Mouse (Mus musculus): ENCODE data around the gene Ipcef1.
A peak's percentile ranks its signal among the peaks of the same experiment; 100 is the strongest.

The Ipcef1 gene

DNA sequence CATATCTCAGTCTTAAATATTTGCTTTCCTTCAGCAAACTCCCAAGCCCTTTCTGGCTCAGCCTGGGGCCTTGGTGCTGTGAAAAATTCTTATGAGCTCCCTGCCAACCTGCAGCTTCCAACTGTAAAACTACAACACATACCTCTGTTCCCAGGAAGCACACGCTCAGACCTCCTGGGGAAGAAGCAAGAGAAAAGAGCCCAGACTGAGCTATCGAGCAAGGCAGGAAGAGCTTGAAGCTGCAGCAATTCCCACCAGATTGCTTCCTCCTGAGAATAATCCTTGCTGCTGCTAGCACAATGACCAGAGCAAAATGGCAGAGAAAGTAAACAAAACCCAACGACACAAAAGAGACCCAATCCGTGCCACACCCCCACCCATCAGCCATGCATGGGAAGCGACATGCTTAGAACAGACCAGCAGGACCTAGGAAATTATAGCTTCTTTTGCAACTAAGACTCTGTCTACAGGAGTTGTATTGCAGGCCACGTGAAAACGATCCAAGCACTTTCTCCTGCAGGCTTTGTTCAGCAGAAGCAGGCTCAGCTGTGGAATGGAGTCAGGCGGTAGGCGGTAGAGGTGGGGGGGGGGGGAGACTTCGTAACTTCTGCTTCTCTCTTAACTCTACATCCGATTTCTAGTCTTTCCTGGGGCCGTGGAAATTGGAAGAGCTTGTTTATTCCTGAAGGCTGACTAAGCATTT lies at the start of gene Ipcef1:
Gene Ipcef1, minus strand, starts transcription at position 164 of the 703 bp plus-strand sequence.
- DNase-seq (ENCODE audit: low spot score in 2 of 2) = no peak

DNA sequence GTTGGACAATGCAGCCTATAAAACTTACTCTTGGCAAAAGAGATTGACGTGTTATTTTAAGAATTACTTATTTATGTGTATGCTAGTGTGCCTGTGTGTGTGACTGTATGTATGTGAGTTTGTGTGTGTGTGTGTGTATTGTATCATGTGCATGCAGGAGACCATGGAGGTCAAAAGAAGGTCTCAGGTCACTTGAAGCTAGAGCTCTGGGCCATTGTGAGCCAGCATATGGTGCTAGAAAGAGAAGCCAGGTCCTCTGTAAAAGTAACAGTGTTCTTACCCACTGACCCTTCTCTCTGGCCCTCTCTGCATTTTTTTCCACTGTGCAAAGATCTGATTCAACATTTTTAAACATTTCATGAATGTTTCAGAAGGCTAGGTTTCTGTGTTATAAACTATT lies 25.7 kb upstream of the Ipcef1 start:
- no peak for DNase-seq (ENCODE audit: low spot score in 2 of 2)

DNA sequence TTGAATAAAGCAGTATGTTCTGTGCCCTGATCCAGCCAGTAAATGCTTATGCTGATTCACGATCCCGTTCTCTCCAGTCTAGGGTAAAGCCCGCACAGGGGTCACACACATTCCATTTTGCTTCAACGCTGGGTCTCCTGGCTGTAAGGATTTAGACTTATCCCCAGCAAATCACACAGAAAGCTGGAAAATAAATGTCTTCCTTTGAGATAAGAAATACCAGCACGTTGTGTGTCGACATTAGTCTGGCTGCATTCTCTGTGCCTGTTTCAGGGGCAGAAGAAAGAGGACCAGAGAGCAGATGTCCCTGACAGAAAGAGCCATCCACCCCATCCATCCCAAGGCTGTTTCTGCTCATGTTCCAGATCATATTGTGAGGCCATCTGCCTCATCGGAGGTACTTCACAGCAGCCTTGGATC lies 25.1 kb upstream of the Ipcef1 start:
- DNase-seq (ENCODE audit: low spot score in 2 of 2) = no peak

DNA sequence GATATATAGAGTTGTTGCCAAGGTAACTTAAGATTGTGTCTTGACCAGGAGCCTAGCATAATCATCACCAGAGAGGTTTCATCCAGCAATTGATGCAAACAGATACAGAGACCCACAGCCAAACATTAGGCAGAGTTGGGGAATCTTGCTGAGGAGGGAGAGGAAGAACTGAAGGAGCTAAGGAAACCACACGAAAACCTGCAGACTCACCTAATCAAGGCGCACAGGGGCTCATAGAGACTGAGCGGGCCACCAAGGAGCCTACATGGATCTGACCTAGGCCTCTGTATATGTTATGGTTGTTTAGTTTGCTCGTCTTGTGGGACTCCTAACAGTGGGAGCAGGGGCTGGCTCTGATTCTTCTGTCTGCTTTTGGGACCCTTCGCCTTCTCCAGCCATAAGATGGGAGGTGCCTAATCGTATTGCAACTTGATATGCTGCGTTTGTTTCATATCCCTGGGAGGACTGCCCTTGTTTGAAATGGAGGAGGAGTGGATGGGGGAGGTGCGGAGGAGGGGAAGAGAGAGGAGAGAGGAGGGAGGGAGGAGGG lies 24.5 kb upstream of the Ipcef1 start:
- no peak for DNase-seq (ENCODE audit: low spot score in 2 of 2)

DNA sequence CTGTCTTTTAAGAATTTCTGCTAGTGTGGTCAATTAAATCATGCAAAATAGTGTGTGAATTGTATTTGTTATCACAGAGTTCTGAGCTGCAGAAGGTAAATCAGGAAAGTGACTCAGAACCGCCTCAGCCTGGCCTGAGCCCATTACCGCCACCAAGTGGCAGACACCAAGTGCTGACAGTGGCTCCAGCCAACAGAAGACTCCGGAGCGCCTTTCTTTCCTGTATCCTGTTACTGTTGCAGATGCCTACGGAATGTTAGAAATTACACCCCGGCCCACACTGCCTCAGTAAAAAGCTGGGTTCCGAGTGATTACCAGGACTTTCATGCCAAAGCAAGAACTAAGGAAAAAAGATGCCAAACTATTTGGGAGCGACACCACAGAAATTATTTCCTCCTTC lies 23.9 kb upstream of the Ipcef1 start:
- peak; percentile 72 to 76 for DNase-seq (ENCODE audit: low spot score in 2 of 2)

DNA sequence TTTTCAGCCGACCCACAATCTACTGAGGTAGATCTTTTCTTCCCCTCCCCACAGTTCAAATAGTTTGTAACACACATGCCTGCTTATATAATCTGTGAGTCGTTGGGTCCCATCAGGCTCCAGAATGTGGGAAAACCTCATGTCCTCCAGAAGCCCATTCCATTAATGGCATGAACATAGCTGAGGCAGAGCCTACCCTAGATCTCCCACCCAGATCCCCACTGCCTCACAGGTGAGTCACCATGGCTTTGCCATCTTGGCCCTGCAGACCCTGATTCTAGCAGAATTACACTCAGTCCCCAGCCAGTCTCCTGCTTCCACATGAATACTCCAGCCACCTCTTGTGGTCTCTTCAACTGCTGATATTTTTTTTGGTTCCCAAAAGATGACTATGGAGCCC lies 23.4 kb upstream of the Ipcef1 start:
- no peak for DNase-seq (ENCODE audit: low spot score in 2 of 2)

DNA sequence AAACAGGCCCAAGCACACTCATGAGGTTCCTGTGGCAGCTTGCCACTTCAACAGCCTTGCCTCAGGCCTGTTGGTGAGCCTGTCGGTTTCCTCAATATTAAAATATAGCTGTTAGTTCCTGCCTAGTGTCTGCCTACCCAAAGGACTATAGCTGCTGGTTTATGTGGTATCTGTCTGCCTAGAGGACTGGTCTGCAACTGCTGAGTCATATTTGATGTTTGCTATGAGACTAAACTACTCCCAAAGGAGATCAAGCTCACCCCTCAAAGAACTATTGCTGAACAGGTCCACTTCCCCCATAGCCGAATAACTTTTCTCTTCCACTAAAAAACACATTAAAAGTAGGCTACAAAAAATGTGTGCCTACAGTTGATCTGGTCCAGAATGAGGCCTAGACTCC lies 22.0 kb upstream of the Ipcef1 start:
- no peak for DNase-seq (ENCODE audit: low spot score in 2 of 2)

DNA sequence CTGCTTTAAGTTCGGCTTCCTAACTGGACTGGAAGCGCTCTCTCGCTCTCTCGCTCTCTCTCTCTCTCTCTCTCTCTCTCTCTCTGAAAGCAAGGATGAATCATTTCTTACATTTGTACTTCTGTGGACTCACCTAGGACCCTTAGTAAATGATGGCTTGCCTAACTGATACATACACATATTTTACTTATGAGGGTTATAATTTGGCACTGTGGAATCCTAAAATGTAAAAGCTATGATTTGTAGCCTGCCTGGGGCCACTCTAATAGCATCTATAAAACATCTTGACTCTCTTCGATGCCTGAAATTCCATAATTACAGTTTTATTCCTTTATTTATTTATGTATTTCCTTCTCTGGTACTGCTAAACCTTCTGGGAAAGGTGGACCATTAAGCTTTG lies 18.6 kb upstream of the Ipcef1 start:
- no peak for DNase-seq (ENCODE audit: low spot score in 2 of 2)

DNA sequence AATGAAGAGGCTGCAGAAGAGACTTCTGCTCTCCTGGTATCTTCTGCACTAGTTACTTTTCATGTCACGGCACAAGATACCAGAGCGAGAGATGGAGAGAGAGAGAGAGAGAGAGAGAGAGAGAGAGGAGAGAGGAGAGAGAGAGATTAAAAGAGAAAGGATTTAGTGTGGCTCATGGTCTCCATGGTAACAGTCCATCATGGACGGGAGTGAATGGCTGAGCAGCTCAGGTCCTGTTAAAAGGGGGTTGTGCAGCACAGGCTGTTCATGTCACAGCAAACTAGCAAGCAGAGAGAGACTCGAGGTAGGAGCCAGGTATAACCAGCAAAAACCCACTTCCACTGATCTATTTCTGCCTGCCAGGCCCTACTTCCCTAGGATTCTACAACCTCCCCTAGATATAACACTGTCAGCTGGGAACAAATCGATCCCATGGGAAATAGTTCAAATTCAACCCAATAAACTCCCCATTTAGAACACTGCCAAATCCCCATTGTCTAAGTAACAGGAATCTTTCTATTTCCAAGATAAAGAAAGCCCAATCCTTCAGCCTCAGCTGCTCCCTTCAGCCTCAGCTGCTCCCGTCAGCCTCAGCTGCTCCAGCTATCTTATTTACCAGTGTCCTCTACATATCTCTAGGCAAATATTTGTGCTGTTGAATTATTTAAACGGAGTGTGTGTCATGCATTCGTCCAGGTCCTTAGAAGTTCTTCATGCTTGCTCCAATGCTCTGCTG lies 18.0 kb upstream of the Ipcef1 start:
- DNase-seq (ENCODE audit: low spot score in 2 of 2) = no peak

DNA sequence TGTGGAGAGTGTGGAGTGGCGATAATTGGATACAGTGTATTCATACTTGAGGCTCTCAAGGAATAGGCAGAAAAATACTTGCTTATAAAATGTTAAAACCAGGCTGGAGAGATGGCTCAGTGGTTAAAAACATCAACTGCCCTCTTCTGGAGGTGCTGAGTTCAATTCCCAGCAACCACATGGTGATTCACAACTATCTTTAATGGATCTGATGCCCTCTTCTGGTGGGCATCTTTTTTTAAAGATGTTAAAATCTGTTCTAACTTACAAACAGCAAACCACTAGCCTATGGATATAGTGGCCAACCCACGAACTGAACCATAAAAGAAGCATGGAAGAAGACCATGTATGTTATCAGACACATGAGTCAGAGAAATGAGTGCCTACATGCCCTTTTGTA lies 16.8 kb upstream of the Ipcef1 start:
- DNase-seq (ENCODE audit: low spot score in 2 of 2) = no peak

DNA sequence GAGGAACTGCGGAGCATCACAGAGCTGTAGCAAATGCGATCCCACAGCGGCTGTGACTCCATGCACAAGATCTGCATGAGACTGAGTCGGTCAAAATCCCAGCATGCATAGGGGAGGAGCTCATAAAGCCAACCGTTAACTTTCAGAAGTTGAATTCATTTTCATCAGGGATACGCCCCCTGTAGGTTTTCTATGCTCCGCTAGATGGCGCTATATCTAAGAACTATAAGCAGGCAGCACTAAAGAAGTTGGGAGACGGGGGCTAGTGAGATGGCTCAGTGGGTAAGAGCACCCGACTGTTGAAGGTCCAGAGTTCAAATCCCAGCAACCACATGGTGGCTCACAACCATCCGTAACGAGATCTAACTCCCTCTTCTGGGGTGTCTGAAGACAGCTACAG lies 16.3 kb upstream of the Ipcef1 start:
- no peak for DNase-seq (ENCODE audit: low spot score in 2 of 2)

DNA sequence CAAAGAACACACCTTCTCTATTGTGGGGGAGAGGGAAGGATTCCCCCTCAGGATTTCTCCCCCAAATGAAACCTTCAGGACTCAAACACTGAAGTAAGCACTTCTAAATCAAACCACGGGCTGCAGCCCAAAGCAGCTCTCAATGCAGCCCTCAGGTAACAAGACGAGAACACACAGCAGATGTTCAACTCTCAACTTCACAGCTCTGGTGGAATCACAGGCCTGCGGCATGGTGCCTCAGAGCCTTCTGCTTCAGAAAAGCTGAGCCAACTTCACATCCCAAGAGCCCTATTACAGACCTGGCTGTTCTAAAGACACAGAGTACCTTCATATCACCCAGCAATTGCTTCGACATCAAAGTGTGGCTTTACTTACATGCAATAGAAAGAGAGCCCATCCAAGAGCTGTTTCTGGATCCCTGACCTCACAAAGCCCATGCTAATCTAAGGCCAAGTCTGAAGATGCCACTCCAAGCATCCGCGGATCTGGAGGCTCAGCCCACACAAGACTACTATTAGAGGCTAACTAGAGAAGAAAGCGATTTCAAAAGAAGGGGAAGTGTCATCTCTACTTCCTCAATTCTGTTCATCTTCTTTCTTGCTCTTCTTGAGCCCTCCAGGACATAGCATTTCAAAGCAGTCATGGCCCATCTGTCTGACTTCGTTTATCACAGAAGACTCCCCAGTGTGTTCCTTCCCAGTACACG lies 11.6 kb upstream of the Ipcef1 start:
- DNase-seq (ENCODE audit: low spot score in 2 of 2) = no peak

DNA sequence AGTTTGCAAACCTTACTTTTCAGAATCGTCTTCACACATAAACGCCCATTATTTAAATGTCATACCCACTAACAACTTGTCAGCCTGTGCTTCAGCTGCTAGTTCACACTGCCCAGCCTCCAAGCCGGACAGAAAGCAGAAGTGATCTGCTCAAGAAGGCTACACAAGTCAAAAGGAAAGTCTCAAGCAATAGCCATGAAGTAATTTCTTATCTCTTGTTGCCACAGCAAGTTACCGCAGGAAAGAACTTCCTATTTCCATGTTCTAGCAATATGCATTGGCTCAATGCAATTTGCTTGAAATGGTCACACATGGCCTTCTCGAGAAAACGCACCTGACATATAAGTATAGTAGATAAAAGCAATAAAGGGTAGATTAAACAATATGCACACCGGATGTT lies 10.7 kb upstream of the Ipcef1 start:
- DNase-seq (ENCODE audit: low spot score in 2 of 2) = no peak

DNA sequence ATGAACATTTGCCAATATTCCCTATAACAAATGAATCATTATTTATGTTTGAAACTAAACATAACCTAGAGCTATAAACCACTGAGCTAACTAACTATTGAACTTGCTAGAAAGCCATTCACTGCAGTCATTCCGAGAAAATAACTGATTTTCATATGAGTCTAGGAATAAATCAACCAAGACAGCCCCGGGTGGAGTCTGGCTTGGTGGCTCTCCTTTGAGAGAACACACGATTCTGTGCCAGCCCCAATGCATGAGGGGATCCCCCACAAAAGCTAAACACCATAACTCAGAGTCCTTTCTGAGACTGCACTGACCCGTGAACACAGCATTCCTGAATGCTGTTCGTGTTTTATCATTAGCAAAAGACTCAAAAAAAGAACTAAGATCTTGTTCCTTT lies 8.0 kb upstream of the Ipcef1 start:
- no peak for DNase-seq (ENCODE audit: low spot score in 2 of 2)

DNA sequence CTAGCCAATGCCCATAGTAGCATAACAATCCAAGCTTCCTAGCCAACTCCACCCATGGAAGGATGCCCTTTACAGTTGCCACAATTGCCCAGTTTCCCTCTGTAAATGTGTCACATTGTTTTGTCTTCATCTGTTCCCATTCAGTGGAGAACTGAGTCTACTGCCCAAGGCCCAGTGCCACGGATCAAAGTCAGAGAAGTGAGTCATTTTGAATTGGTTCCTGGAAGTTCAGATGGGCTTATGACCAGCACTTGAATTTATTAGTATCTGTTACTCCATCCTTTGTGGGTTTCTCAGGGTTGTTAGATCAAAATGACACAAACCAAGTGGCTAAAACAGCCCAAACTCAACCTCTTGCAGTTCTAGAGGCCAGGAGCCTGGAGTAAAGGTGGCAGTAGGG lies 5.3 kb upstream of the Ipcef1 start:
- DNase-seq (ENCODE audit: low spot score in 2 of 2) = no peak

DNA sequence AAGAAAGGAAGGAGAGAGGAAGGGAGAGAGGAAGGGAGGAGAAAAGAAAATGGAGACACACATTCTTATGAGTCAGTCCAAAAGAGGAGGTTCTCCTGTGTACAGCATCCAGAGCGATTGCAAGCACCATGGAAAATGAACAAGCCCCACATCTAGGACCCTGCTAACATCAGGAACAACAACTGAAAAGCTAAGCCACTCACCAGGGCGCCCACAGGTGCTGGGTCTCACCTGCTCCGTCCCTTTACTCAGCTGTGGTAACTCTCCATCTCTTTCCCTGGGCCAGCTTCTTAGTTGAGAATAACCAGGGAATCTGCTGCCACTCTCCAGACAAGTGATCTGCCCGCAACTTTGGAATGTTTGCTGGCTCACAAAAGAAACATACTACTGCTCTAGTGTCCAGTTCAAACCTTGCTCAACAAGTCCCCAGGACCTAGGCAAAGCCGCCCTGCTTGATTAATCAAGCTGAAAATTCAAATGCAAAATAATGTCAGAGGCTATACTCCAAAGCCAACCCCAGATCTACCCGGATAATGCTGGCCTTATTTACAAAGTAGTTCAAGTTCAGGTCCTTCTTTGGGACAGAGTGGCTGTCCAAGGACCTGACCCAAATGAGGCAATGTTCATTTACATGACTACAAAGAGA lies 2.4 kb upstream of the Ipcef1 start:
- no peak for DNase-seq (ENCODE audit: low spot score in 2 of 2)

DNA sequence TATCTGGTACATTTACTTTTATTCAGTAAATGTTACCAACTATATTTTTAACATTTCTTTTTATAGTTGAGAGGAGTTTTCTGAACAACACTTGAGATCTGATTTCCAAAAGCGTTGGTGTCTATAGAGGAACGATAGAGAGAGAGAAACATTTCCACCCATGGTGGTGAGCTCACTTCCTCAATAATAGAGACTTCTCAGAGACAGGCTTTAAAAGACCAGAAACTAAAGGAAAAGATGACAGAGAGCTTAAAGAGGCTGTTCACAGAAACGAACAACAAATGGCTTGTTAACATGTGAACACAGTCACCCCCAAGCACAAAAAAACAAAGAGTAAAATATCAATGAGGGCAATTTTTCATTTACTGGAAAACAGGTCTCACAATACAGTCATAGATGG lies 2.4 kb downstream of the Ipcef1 start:
- DNase-seq (ENCODE audit: low spot score in 2 of 2) = no peak

DNA sequence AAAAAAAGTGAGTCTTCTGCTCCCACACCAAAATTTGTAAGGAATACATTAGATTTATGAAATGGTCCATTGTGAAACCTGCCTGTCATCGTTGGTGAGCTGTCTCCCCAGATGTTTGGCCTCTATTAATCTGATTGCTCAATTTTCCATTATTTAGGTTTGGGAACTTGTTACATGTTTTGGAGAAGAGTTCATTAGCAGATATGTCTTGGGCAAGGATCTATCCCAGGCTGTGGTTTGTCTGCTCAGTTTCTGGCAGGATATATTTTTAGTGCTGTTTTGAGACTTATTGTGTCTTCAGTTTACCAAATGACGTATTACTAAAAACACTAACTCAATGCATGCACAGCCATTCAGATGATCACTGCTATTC lies 4.4 kb downstream of the Ipcef1 start:
- no peak for DNase-seq (ENCODE audit: low spot score in 2 of 2)

DNA sequence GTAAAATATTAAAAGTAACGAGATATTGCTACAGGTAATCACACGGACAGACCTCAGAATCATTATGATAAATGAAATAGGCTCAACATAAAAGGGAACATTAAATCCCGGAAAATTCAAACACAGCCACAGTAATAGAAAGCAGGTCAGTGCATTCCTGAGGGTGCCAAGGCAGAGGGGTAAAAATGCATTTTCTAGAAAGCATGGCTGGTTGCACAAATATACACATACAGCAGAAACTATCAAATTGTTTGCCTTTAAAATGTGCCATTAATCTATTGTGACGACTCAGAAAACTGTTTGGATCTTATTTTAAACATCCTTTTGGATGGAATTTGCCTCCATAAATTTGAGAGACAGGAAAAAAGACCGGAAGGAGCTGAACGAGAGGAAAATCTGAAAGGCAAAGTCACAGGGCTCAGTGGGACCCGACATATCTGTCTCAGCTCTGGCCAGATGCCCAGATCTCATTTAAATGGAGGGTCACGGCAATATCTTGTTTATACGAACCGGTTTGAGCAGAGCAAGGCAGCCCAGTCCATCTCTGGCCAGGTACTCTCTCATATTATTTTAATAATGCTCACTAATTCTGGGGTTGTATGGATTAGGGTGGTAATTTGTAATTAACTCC lies 4.9 kb downstream of the Ipcef1 start:
- no peak for DNase-seq (ENCODE audit: low spot score in 2 of 2)

DNA sequence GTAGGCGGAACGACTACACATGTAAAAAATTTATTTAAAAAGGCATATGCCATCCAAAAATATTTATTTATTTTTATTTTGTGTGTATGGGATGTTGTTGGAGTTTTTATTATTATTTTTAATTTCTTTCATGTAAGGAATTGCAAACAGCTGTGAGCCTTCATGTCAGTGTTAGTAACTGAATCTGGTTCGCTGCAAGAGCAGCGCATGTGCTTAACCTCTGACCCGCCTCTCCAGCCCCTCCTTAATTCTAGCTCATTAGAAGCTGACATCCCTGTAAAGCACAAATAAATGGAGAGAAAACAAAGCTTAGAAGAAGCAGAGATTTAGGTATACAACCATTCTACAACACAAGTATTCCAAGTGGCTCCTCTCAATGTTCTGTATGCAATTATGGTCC lies 8.4 kb downstream of the Ipcef1 start:
- DNase-seq (ENCODE audit: low spot score in 2 of 2) = no peak

DNA sequence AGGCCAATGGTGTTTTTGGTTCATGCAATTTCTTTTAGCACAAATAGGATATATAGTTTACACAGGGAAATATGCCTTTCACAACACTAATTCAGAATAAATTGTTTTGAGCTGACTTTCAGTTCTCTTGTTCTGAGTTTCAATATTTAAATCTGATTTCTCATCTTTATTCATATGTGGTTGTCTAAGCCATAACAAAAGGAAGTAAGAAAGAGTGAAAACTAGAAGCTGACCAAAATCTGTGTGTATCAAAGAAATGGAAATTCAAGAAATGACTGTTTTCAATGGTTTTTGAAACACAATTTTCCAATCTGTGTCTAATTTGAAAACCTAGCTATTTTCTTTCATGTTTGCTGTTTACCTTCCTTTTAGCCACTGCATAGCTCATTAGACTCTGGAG lies 11.2 kb downstream of the Ipcef1 start:
- DNase-seq (ENCODE audit: low spot score in 2 of 2) = no peak

DNA sequence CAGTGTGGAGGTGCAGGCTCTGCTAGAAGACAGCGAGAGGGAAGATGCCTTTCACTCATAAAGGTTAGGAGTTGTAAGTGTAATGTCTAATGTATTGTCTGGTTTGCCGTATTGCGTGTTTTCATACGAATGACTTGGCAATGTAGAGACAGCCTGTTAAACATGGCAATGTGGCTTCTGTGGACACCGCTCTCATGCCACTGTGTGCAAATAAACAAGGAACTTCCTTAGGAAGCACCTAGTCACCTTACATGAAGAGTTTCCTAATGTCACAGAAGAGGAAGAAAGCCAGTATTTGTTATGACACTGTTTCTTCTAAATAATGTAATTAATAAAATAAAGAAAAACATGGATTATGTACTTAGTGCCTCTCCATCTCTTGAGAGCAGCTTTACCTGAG lies 15.1 kb downstream of the Ipcef1 start:
- DNase-seq (ENCODE audit: low spot score in 2 of 2) = no peak
